Mouse (Mus musculus): ENCODE data around the gene Nit1.

- TF ChIP-seq HCFC1 (IDR thresholded peaks at IDR 0.05; ENCODE audit: borderline replicate concordance, insufficient read depth, low read length) (no peak), MAFK (IDR thresholded peaks at IDR 0.05; ENCODE audit: insufficient read depth, low read depth, low read length) (no peak), ZNF384 (IDR thresholded peaks at IDR 0.05; ENCODE audit: low read depth, low read length) (no peak)
These were observed 43.1 kb upstream of the Nit1 start, which contains the start of gene Arhgap30 for GRCm38 (mm10) chr1:171388376-171389102.

Measured in ES-E14 (cell line).